Mouse (Mus musculus): Measurements from ENCODE around the gene Tfpi.

DNA sequence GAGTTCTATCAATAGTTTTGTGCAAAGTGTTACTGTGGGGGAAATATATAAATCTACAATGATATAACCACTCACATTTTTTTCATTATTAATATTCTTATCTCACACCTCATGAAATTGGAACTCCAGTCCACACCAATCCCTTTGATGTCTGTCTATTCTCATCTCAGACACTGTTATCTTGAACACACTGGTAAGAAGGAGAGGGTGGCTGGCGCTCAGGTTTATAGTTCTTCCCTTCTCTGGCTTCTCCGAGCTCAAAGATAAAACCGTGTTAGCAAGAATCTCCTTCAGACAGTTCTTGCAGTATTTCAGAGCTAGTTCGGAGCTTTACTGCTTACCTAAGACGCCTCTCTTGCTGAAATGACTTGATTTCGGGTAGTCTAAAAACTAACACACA lies 19.4 kb downstream of the Tfpi start:
- TF ChIP-seq CTCF (IDR thresholded peaks at IDR 0.05; ENCODE audit: extremely low read depth, insufficient read depth, low read length) (no peak), POLR2A (IDR thresholded peaks at IDR 0.05; ENCODE audit: extremely low read depth, insufficient read depth, low read length) (no peak)

All from cortical plate, adult 2 months (tissue).